Mouse (Mus musculus) limb, embryonic 10.5 days (tissue): ENCODE results near the gene Kpna3. TPM values are rescaled to one million over a fixed set of nuclear protein-coding genes. Genes with fewer than 3 reads are reported as not detected.
"Not testable (repeated sequence)": the region's sequence is repeated elsewhere in the genome, so short reads cannot be mapped to it uniquely, and the experiment has no call there.

Source experiments
- DNase-seq: peaks from one replicate; pipeline ENCODE4 v3.0.0-alpha.2; 2017; ENCODE audit warnings: low spot score
- H3K27ac ChIP-seq: fragments of 300-500 bp; sonication (generic); 2 replicates; pipeline ENCODE4 v1.5.1; 2016; ENCODE audit warnings: mild to moderate bottlenecking
- H3K27me3 ChIP-seq: fragments of 300-500 bp; sonication (generic); 2 replicates; pipeline ENCODE4 v1.6.1; 2016; ENCODE audit warnings: low read depth, mild to moderate bottlenecking; ENCODE audit not compliant: poor library complexity, severe bottlenecking
- H3K36me3 ChIP-seq: fragments of 300-500 bp; sonication (generic); 2 replicates; pipeline ENCODE4 v1.6.1; 2016; ENCODE audit warnings: mild to moderate bottlenecking, moderate library complexity
- H3K4me1 ChIP-seq: fragments of 300-500 bp; sonication (generic); 2 replicates; pipeline ENCODE4 v1.6.1; 2016
- H3K4me3 ChIP-seq: fragments of 300-500 bp; sonication (generic); 2 replicates; pipeline ENCODE4 v1.5.1; 2016; ENCODE audit warnings: mild to moderate bottlenecking, moderate library complexity
- H3K9me3 ChIP-seq: fragments of 300-500 bp; sonication (generic); replicated peaks from 2 replicates; pipeline ENCODE4 v1.6.1; 2016; ENCODE audit warnings: mild to moderate bottlenecking
- WGBS: fragments of 180-500 bp; shearing (Covaris S2); methylation state at CpG from one replicate; pipeline ENCODE4 v1.1.7; 2016; 5-methylcytosine and 5-hydroxymethylcytosine counted together
- polyA plus RNA-seq: library from polyadenylated mRNA; unstranded; fragments of >200 nt; fragmentation: Nextera tagmentation; extraction: Ambion mirVana; gene quantifications from 2 replicates; pipeline ENCODE4 v1.2.1, GENCODE M21; 2016

The Kpna3 gene
- polyA plus RNA-seq, result 71.6 and 76.6 TPM in 2 replicates

DNA sequence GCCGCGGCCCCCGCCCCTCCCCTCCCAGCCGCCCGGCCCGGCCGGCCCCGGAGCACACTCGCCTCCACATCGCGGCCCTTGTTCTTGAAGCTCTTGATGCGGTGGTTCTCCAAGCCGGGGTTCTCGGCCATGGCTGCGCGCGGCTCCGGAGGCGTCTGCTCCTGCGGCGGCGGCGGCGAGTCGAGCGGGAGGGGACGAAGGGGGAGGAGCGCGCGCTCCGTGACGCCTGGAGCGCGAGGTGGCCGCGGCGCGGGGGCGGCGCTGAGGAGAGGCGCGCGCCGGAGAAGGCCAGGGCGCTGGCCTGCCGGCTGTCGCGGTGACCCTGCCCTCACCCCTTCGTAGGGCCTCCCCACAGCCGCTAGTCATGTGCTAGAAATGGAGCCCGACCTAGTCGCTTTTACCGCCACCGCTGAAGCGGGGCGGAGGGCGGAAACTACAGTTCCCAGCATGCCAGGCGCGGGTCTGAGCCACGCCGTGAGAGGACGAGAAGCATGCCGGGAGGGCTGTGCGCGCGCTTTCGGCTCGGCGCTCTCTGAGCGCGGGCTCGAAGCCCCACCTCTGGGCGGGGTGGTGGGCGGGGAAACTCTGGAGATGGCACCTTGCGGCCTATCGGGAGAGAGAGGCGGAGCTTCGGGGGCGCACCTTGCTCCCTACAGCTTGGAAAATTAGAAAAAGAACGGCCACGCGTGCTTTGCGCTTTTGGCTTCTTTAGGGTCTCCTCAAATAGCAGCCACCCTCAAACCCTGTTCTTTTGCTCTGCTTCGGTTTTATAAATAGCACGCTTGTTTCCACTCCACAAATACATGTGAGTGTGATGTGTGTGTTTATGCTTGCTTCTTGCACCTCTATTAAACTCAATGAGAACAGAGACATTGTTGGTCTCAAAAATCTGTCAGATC lies at the start of gene Kpna3:
Gene Kpna3 (minus strand): TSS at position 214 of the 899 bp plus-strand sequence.
- peaks cover 10% of the 10 kb centered on the region; the same call in 1 of the 2 replicates for H3K4me1 ChIP-seq
- peak within 1 kb of the TSS; percentile 93 for H3K4me3 ChIP-seq
- H3K9me3 ChIP-seq, result no peaks in the 10 kb centered on the region
- peaks cover 6% of the 10 kb centered on the region for H3K36me3 ChIP-seq
- no peaks in the 10 kb centered on the region for H3K27me3 ChIP-seq
- under 1% methylated on average over 85 of the region's 85 CpGs for WGBS
- peak within 1 kb of the TSS; percentile 98 for H3K27ac ChIP-seq
- DNase-seq, result peak; percentile 98

DNA sequence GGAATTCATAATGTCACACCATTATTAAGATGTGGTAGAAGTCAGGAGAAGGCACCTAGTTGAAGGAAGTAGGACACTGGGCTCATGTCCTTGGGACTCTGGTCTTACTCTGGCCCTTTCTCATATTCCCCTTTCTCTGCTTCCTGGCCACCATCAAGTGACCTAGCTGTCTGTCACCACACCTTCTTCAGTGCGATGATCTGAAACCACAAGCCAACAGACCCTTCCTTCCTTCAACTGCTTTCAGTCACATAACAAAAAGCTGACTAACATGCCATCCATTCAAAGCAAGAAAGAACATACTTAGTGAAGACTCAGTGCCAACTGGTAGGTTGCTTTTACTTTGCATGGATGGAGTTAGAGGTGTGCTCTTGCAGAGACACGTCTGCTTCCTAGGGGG lies 20.7 kb upstream of the Kpna3 start:
- Histone ChIP-seq H3K36me3 (no peaks in the 10 kb centered on the region), H3K4me3 (no peak overlapping the region), H3K4me1 (peaks cover 11% of the 10 kb centered on the region; the same call in 1 of the 2 replicates), H3K27me3 (no peaks in the 10 kb centered on the region), H3K27ac (no peak overlapping the region), H3K9me3 (no peaks in the 10 kb centered on the region)
- WGBS, result 70% methylated on average over 2 of the region's 2 CpGs
- no peak for DNase-seq

DNA sequence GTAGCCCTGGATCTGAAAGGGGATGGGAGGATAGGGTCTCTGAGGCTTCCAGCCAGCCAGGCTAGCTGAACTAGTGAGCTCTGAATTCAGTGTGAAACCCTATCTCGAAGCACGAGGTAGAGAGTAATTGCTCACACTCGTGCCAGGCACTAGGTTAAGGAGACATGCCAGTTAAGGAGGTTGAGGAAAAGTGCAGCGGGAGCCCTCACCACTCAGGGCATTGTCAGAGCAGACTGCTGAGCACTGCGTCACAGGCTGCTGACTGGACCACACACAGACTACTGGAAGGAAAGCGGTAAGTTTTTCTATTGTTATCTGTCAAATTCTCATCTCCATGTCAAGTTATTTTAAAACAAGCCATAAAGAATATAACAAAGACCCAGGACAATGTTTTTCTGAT lies 17.8 kb upstream of the Kpna3 start:
- no peaks in the 10 kb centered on the region for H3K36me3 ChIP-seq
- no peak overlapping the region for H3K4me3 ChIP-seq
- no peak for DNase-seq
- WGBS, result 71% methylated on average over 6 of the region's 6 CpGs
- H3K9me3 ChIP-seq, result no peaks in the 10 kb centered on the region
- H3K4me1 ChIP-seq, result peaks cover 14% of the 10 kb centered on the region; the same call in 1 of the 2 replicates
- H3K27me3 ChIP-seq, result no peaks in the 10 kb centered on the region
- H3K27ac ChIP-seq, result no peak overlapping the region

DNA sequence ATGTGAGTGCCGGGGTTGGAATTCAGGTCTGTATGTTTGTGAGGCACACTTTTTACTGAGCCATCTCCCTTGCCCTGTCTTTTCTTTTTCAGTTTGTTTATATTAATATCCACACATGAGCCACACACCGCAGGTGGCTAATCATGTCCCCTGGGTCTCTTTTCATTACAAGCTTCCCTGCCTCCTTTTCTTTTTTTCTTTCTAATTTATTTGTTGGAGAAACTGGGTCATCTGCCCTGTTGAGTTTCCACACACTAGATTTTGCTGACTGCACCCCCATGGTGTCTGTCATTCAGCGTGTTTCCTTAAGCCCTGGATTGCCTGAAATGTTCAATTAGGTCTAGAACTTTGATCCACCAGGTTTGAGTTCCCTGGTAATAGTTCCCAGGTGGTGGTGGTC lies 15.9 kb upstream of the Kpna3 start:
- Histone ChIP-seq H3K36me3 (no peaks in the 10 kb centered on the region), H3K27me3 (no peaks in the 10 kb centered on the region), H3K4me1 (peaks cover 14% of the 10 kb centered on the region; the same call in 1 of the 2 replicates), H3K27ac (no peak overlapping the region), H3K9me3 (no peaks in the 10 kb centered on the region), H3K4me3 (no peak overlapping the region)
- WGBS, result 76% methylated on average over 3 of the region's 3 CpGs
- no peak for DNase-seq

DNA sequence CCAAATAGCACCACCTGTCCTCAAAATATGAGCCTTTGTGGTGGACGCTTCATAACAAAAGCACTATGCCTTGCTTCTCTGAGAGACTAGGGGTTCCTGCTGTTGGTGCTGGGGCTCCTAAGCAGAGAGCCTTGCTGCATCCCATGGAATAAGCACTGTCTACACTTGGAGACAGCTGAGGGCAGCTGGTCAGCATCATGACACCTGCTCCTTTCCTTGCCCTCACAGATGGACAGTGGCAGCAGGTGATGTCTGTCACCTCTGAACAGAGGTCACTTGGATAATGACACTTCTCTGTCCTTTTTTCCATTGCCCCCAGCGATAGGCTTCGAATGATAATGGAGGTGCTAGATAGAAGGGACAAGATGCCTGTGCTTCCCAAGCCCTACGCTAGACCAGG lies 13.4 kb upstream of the Kpna3 start:
- no peaks in the 10 kb centered on the region for H3K36me3 ChIP-seq
- 92% methylated on average over 4 of the region's 4 CpGs for WGBS
- H3K4me3 ChIP-seq, result no peak overlapping the region
- no peaks in the 10 kb centered on the region for H3K27me3 ChIP-seq
- H3K27ac ChIP-seq, result no peak overlapping the region
- H3K4me1 ChIP-seq, result peaks cover 14% of the 10 kb centered on the region; the same call in 1 of the 2 replicates
- H3K9me3 ChIP-seq, result no peaks in the 10 kb centered on the region
- no peak for DNase-seq

DNA sequence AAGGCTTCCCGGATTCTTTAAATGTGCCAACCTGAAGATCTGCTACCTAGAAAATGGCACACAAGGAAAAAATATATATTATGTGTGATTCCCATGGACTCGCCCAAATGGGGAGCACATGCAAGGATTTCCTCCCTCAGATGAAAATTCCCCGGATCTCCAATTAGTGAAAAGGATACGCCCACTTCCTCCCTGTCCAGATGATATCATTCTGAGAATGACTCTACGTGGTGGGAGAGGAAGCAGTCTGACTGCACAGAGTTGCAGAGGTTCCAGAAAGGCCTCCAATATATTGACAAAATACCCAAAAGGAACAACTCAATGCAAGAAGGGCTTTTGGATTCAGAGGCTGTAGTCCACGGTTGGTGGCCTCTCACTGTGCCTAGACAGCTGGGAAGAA lies 12.8 kb upstream of the Kpna3 start:
- H3K9me3 ChIP-seq, result no peaks in the 10 kb centered on the region
- H3K4me3 ChIP-seq, result no peak overlapping the region
- H3K27me3 ChIP-seq, result no peaks in the 10 kb centered on the region
- H3K4me1 ChIP-seq, result peaks cover 14% of the 10 kb centered on the region; the same call in 1 of the 2 replicates
- no peaks in the 10 kb centered on the region for H3K36me3 ChIP-seq
- no peak for DNase-seq
- H3K27ac ChIP-seq, result no peak overlapping the region
- 64% methylated on average over 6 of the region's 6 CpGs for WGBS

DNA sequence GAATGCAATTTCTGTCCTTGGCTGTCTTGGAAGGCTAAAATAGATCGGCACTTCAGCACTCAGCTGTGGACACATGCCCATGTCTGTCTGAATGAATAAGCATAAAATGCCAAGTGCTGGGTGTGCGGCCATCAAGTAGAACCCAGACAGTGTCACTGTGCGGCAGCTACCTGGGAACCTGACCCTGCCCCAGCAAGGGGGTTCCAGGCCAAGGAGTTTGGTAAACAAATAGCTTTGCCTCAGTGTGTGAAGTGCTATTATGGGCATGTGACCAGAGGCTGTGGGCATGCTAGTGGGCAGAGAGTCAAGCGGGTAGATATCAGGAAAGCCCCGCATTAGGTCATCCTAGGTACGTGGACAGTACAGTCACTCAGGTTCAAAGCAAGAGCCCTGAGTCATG lies 8.1 kb upstream of the Kpna3 start:
- Histone ChIP-seq H3K9me3 (no peaks in the 10 kb centered on the region), H3K4me3 (no peak overlapping the region), H3K4me1 (peaks cover 5% of the 10 kb centered on the region; the same call in 1 of the 2 replicates), H3K36me3 (no peaks in the 10 kb centered on the region), H3K27ac (no peak overlapping the region), H3K27me3 (no peaks in the 10 kb centered on the region)
- WGBS, result 93% methylated on average over 6 of the region's 6 CpGs
- no peak for DNase-seq

DNA sequence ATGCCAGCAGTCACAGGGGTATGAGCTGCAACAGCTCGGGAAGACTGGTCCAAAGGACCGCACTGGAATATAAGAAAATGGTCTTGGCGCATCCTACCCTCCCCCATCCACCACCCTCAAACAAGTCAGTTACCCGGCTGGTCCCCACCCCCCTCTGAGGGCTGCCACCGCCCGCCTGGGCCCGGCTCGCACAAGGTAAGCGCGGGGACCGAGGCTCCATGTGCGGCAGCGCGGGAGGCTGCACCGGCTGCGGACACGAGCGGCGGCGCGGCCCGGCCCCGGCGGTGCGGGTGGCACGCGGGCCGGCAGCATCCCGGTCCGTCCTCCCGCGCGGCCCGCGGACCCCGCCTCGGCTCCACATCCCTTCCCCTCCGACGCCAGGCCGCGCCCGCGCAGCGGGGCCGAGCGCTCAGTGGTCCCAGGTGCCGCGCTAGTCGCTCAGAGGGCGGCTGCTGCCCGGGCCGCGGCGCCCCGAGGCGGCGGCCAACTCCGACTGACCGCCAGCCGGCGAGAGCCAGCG lies 473 bp downstream of the Kpna3 start:
- Histone ChIP-seq H3K27ac (peak overlapping the region; percentile 98), H3K36me3 (peaks cover 6% of the 10 kb centered on the region), H3K4me1 (peaks cover 10% of the 10 kb centered on the region; the same call in 1 of the 2 replicates), H3K27me3 (no peaks in the 10 kb centered on the region), H3K9me3 (no peaks in the 10 kb centered on the region), H3K4me3 (peak overlapping the region; percentile 93)
- DNase-seq, result peak; percentile 71
- 5% methylated on average over 56 of the region's 62 CpGs for WGBS

DNA sequence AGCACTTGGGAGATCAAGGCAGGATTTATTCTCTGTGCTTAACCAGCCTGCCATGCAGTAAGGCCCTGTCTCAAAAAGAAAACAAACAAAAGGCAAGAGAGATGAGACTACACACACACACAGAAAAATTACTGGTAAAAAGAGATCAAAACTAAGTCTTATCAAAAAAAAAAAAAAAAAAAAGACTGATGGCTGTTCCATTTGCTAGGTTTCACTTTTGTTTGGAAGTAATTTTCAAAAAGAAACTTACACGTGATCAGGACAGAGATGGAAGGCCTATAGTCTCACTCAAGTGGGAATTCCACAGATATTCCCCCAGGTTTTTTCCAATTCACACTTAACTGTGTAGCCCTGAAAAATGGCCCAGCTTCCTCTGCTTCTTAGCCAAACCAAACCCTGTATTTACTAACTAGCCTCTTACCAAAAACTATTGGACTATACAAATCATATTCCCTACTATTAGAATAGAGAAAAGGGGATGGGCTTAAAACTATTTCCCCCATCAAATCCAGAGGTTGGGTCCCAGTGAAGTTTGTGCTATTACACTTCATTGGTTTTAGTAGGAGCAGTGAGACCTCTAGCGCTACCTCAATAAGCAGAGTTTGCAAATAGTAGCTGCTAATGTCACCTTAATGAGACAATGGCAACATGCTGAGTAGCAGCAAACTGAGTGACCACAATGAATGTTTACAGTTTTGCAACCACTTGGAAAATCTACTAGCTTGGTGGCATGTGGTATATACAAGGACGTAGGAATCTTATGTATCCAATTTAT lies 1.3 kb downstream of the Kpna3 start:
- H3K36me3 ChIP-seq, result peaks cover 6% of the 10 kb centered on the region
- 27% methylated on average over 3 of the region's 3 CpGs for WGBS
- DNase-seq, result no peak
- H3K4me1 ChIP-seq, result peaks cover 10% of the 10 kb centered on the region; the same call in 1 of the 2 replicates
- no peaks in the 10 kb centered on the region for H3K27me3 ChIP-seq
- H3K27ac ChIP-seq, result peak overlapping the region; percentile 98; the same call in 1 of the 2 replicates
- H3K4me3 ChIP-seq, result peak overlapping the region; percentile 93
- no peaks in the 10 kb centered on the region for H3K9me3 ChIP-seq

DNA sequence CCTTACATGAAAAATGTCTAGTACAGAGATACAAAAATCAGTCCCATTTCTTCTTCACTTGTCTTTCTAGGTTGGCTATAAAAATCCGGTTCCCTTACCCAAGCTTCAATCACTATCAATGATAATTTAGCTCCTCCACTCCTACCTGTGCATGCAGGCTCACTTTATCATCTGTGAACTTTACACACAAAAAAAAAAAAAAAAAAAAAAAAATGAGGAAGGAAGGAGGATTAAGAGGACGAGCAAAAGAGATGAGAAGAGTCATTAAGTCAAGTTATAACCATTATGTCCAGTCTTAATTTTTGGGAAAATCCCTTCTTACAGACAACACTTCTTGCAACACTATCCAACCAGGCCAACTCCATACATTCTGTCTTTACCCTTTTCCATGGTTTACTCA lies 2.8 kb downstream of the Kpna3 start:
- Histone ChIP-seq H3K27ac (no peak overlapping the region), H3K4me1 (peaks cover 10% of the 10 kb centered on the region; the same call in 1 of the 2 replicates), H3K9me3 (no peaks in the 10 kb centered on the region), H3K27me3 (no peaks in the 10 kb centered on the region), H3K36me3 (peaks cover 6% of the 10 kb centered on the region), H3K4me3 (no peak overlapping the region)
- WGBS, result 87% methylated on average over 2 of the region's 2 CpGs
- no peak for DNase-seq

DNA sequence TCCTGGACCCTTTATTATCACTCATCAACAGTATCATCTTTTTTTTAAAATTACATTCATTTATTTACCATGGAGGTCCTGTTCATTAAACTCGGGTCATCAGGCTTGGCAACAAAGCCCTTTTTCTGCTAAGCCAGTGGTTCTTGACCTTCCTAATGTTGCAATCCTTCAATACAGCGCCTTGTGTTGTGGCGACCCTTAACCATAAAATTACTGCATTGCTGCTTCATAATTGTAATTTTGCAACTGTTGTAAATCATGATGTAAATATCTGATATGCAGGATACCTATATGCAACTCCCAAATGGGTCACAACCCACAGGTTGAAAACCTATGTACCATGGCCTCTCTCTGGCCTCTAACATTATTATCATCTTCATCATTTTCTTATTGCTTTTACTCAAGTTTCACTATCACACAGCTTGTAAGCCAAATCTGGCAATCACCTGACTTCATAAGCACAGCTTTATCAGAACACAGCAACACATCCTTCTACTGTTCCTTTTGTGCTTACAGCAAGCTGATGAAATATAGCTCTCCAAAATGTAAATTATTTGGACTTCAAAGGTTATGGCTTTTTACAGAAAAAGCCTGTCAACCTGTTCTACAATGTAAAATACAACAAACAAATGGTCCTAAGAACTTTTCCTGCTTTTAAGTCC lies 11.4 kb downstream of the Kpna3 start:
- no peak for DNase-seq
- no peak overlapping the region for H3K27ac ChIP-seq
- WGBS, result 80% methylated on average over 3 of the region's 3 CpGs

DNA sequence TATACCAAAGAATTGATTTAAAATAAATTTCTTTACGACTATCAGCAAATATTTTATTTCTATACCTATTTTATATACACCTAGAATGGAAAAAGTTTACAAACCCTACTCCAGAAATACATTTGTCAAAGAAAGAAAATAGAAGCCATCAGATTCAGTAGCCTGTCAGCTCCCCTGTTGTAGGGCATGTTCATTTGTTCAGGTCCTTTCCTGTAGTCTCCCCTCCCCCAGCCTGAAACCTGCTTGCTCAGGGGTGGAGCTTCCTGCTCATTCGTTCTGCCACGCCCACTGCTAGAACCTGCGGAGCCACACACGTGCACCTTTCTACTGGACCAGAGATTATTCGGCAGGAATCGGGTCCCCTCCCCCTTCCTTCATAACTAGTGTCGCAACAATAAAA lies 12.6 kb downstream of the Kpna3 start:
- H3K27ac ChIP-seq, H3K4me1 ChIP-seq, DNase-seq, H3K9me3 ChIP-seq, H3K36me3 ChIP-seq, H3K27me3 ChIP-seq, H3K4me3 ChIP-seq: not testable (repeated sequence)
- 25% methylated on average over 6 of the region's 8 CpGs for WGBS

More for the DNA sequence above, 11.4 kb downstream of the Kpna3 start:
- H3K4me1 ChIP-seq, result peaks cover 6% of the 10 kb centered on the region; the same call in 1 of the 2 replicates
- H3K27me3 ChIP-seq, result no peaks in the 10 kb centered on the region
- H3K9me3 ChIP-seq, result no peaks in the 10 kb centered on the region
- no peak overlapping the region for H3K4me3 ChIP-seq
- H3K36me3 ChIP-seq, result 0 out of 2 replicates have a peak, but pooled peaks cover 3% of the 10 kb centered on the region
